Mouse (Mus musculus) kidney, postnatal 36 days (tissue): ENCODE measurements around the gene Garnl3.
A peak's percentile ranks its signal among the peaks of the same experiment; 100 is the strongest.

ENCODE experiments used
- DNase-seq, 2 experiments: peaks; one replicate each; pipeline ENCODE4 v3.0.0; 2021 to 2022; ENCODE audit warnings: mixed read lengths in 2 of 2

Garnl3 gene

DNA sequence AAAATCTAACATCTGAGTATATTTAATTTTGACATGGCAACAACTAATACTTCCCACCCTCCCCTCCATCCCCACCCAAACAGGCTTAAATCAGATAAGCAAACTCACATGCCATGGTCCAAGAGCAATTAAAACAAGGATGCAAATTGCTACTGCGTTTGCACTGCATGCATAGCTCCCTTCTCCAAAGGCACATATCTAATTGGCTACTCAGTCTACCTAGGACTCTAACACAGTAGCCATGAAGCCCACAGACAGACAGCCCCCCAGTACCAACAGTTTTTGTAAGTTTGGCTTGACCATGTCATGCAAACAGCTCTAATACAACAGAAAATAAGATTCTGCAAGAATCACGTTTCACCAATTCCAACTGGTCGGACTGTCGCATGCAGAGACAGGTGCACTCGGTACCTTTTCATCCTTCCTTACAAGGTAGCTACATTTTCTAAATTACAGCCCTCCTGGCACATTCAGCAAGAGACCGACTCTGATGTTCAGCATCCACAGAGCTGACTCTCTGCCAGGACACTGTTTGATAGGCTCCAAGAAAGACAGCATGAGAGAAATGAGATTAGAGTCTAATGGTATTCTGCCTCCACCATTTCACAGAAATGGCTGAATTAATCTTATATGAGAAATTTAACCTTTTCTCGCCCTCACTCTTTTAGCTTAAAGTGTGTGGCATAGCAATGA, 44.6 kb downstream of the Garnl3 start:
- no peak for DNase-seq

DNA sequence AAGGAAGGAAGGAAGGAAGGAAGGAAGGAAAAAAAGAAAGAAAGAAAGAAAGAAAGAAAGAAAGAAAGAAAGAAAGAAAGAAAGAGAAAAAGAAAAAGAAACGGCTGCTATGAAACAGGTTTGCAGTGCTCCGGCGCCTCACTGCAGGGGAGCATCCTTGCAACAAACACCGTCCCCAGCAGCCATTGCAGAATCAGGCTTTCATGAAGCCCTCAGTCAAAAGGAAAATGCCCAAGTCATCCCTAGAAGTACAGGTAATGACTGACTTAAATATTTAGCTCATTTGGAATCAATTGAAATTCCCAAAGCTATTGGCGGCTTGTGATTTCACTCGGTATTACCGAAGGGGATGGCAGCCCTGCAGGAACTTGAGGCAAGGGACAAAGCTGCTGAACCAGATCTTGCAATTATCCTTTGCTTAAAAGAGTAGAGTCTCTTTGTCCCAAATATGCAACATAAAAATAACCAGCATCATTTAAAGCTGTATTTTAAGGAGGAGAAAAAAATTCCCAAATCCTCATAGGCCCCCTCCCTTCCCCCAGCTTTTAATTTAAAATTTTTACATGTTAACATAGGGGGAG, 45.3 kb downstream of the Garnl3 start:
- DNase-seq, result no peak

DNA sequence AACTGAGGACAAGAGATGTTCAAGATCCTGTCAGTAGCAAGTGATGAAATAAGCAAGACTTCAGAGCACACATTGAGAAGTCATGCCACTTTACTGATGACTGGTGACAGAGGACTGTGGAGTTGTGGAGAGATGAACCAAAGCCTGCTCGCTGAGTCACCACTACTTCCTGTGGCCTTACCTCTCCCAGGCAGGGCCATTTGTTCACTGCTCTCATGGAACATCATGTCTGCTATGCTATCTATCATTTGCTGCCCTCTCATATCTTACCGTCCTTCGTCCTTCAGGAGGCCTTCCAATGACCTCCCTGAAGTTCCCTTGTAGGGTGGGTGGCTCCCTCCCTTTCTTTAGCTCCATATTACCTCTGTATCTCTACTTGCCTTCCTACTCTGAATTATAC, 47.2 kb downstream of the Garnl3 start:
- DNase-seq, result no peak

DNA sequence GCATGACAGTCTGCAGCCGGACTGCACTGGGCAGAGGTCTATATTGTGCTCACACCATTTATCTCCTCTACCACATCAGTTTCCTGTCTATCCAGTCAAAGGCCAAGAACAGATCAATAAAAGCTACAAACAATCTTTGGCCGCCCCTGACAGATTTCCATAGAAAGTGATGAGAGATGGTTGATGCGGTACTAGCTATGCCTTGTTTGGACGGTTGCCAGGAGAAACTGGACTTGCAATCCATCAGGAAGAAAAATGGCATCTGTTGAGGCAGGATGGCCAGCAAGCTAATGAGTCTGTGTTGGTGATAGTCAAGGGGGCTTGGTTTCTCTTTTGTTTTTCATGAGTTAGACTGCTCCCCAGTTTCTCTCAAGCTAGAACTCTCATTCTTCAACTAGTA, 51.3 kb downstream of the Garnl3 start:
- DNase-seq, result no peak

DNA sequence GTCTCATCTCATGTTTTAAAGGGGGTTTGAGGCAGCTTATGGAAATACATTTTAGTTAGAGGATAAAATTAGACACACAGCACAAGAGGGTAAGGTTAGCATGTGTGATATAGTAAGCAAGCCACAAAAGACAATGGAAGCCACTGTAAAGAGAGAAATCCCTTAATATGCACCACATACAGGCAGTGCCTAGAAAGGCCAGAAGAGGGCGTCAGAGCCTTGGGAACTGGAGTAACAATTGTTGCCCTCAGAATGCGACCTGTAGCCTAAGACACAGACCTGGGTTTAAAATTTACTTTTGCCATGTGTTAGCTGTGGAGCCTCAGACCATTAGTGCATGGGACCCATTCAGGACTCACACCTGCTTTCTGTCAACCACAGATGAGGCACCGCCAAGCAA, 54.2 kb downstream of the Garnl3 start:
- DNase-seq, result peak in 1 of 2 experiments; percentile 44

DNA sequence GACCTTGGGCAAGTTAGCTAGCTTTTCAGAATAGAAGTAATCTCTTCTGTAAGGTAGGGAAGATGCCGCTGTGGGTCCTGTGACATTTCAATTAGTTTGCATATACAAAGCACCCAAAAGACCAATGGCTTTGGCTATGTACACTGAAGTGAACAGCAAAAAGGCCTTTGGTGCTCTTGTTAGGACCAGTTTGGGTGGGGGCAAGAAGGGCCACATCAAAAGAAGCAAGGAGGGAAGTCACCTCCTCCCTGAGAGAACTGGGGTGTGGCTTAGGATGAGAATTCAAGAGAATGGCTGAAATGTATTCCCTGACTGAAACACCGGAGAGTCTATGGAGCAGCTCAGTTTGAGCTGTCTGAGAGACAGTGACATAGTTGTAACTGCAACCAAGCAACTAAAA, 56.5 kb downstream of the Garnl3 start:
- no peak for DNase-seq

DNA sequence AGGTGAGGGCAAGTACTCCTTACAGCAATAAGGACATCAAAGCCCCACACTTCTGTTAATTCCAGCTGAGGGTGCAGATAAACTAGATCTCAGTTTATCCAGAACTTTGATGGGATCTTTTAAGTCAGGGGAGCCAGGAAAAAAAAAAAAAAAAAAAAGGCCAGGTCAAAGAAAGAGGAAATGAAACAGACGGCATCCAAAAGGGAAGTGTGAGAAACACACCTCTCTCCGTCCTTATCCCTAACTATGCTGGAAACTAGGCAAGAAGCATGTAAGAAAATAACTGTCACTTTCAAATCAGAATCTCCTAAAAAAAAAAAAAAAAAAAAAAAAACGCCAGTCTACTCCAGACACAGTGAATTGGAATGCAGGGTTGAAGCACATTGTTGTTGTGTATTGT, 57.3 kb downstream of the Garnl3 start:
- DNase-seq, result no peak

DNA sequence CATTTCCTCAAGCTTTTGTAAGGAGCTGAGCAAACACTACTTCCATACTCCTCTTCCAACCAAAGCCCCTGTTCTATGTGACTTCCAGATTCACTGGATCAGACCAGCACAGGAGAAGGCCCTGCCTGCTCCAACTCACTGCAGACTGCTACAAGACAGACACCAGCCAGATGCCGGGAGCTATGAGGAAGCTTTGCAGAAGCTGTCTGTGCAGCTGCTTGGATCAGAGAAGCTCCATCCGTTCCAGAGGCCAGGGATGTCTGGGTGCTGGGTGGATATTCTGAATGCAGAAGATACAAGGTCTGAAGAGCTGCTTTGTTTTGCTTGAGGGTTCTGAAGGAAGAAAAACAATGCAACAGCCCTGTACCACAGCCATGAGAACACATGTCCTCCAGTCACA, 59.1 kb downstream of the Garnl3 start:
- no peak for DNase-seq

DNA sequence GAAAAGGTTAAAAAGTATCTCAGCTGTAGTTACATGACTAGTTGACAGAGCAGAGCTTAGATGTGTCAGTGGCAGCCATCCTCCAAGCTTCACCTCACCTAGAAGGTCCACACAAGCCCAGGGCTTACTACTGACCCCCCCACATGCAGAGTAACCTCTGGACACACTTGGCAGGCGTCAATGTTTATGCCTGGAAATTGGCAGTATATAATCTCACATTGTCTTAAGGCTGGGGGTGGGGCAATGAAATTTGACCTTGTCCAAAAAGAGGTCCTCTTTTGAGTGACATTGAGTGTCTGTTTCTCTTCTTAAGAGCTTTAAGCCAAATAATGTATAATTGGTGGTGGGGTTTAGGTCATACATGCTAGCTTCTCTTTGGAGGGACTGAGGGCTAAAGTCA, 65.8 kb downstream of the Garnl3 start:
- DNase-seq, result no peak

DNA sequence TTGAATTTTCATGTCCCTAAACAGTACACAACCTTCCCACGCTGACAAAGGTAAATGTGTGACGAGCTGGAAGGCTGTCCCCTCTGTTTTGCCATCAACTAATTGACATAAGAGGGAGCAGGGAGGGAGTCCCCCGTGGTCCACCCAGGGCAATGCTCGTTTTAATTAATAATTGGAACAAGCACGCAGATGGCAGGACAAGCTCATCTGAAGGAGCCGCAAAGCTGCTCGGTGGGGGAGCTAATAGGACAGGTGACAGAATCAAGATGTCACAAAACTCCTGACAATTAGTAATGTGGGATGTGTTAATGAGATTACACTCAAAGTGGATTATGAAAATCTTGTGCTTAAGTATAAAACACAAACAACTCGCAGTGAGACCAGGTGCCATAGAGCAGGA, 68.7 kb downstream of the Garnl3 start:
- DNase-seq, result no peak

DNA sequence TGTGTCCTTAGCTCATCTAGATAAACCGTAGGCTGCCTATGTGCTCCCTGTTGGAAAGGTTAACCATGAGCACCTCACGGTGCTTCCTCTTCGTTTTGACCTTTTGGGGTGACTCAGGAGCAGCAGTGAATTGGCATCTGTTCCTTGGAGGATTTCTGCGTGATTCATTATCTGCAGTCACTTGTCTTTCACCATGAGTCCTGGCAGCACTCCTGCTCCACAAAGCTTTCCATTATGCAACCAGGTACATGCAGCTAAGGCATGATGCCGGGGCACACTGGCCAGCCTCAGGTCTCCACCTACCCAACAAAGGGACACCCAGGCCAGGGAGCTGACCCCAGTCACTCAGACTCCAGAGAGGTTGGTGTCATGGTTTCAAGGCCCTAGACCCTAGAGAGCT, 72.5 kb downstream of the Garnl3 start:
- no peak for DNase-seq

DNA sequence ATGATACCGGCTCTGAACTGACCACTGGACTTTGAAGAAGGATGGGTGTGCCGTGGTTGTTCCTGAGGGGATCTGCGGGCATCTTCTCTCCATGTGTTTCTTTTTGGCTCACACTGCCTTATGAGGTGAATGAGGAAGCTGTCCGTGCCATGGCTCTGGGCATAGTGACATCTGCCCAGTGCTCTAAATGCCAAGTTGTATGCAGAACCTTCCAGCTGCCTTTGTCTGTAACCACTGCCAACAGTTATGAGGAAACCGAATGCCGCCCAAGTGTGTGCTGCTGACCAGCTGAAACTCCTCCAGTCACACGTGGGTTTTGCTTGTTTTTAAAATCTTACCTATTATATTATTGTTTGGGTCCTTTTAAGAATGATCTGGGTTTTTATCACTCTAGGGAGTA, 73.9 kb downstream of the Garnl3 start:
- DNase-seq, result no peak

DNA sequence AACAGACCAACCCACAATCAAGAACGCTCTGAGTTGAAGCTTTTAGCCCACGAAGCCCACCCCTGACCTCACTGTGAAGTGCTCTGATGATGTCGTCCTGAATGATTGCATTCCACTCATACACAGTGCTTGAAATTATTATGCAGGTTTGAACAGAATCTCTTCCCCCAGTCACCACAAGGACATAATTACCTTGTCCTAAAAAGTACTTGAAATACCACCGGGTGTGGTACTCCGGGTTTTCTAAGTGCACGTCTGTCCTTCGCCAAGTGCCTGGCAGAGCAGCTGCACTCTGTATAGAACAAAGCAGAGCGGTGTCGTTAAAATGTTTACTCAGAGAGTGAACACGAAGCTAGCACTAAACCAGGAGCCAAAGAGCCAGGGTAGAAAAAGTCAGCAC, 77.5 kb downstream of the Garnl3 start:
- DNase-seq, result no peak

DNA sequence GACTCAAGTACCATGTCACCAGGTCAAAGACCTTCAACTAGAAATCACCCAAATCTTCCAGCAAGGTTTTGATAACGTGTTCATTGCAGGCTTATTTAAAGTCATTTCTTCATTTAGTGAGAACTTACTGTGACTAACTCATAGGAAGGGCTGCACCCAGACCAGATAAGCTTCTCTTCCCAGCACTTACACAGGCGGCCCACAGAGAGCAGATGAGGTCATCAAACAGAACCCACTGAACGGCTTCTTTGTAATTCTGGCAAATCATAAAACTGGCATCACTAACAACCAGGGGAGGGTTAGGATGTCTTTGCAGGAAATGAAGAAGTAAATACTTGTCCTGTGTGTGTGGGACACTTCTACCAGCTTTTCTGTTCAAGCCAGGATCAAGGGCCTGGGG, 84.1 kb downstream of the Garnl3 start:
- no peak for DNase-seq

DNA sequence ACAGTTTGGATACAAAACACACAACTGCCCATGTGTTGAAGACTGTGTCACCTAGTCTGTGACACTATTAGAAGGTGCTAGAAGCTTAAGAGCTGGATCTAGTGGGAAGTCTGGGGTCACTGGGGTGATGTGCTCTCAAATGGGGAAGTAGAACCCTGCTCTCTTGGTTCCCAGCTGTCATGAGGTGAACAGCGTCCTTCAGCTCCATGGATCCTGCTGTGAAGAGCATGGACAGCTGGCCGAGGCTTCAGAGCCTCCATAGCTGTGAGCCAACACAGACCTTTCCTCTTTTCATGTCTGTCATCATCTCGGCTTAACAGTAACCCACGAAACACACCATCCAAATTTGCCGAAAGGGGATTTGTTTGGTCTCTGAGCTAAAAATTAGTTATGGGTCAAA, 84.5 kb downstream of the Garnl3 start:
- no peak for DNase-seq

DNA sequence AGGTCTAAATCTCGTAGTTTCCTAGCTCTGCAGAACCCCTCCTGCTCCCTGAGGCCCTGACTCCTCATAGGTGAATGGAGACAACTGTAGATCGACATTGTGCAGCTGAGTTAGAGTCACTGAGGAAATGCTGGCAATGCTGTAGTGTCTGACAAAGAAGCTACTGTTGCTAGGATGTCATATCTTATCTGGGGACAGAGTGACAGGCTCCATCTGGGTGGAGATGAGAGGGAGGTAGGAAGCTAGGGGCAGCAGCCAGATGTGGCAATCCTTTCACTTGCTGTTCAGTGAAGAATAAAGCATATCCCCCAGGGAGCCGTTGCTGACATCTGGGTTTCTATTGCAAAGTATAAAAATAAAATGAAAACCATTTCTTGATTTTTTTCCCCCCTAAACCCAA, 85.6 kb downstream of the Garnl3 start:
- DNase-seq, result no peak

DNA sequence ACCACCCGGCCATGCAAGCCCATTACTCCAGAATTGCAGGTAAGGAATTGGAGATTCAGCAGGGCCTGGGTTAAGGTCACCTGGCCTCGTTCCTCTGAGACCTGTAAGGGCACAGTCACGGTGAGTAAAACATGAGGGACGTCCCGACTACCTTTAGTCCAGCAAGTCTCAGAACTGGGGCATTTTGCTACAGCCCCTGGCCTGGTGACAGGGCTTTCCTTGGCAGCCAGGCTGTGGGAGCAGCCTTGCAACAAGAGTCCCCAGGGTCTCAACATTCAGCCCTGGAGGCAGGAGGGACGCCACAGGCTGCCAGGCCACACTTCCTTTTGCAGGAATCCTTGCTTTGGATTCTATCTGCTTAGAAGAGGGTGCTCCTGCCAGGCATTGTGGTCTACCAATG, 88.7 kb downstream of the Garnl3 start:
- no peak for DNase-seq

DNA sequence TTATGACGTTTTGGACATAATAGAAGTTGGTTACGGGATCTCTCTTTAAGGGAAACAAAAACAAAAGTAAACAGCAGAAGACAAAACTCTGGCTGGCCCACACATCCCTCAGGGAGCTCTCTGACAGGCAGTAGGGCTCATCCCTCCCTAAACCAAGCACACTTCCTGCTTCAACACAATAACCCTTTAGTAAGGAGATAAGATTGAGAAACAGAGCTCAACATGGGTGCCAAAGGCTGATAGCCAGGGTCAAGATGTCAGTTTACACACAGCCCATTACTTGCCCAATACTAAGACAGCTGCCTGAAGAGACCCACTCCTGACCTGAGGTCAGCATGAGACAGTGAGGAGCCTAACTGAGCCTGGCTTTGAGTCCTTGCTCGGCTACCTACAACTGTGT, 89.9 kb downstream of the Garnl3 start:
- no peak for DNase-seq

DNA sequence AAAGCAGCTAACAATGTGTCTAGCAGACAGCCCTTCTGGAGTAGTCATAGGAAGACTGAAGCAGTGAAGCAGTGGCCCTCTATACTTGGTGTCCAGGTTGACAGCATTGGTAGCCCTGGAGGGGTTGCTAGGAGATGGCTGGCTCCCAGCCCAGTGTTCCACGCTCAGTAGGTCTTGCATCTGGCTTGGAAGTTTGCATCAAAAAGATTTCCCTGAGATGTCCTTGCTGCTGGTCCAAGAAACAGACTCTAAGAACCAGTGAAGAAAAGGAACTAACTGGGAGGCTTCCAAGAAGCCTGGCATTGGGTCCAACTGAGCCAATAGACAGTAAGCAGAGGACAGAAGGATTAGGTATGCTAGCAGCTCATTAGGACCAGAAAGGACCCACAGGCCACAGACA, 94.0 kb downstream of the Garnl3 start:
- no peak for DNase-seq

DNA sequence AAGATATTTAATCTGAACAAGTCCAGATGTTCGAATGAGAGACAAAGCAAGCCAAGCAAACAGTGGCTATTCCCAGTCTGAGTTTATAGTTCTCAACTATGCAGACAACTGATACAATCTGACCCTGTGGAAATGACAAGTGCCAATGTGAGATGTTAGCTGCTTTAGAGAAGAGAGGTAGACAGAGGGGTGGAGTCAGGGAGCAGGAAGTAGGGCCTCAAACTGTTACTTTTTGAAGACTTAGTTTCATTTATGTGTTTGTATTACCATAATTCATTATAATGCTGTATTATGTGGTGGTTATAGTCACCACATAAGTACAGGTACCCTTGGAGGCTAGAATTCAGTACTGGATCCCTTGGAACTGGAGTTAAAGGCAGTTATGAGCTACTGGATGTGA, 96.2 kb downstream of the Garnl3 start:
- DNase-seq, result no peak

DNA sequence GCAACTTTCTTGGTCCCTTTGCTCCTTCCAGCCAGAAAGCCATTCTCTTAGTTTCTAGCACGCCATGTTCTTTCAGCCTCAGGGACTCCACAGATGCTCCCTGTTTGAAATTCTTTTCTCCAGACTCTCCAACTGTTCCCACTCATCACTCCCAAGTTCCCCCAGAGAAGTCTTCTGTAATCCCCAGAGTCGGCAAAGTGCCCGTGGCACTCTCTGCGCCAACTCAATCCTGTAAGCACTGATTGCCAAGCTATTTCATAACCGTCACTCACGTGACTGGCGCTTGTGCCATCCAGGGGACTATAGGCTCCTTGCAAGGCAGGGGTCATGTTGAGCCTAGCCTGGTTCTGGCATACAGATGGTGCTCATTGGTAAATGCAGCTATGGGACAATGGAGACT, 98.2 kb downstream of the Garnl3 start:
- no peak for DNase-seq

DNA sequence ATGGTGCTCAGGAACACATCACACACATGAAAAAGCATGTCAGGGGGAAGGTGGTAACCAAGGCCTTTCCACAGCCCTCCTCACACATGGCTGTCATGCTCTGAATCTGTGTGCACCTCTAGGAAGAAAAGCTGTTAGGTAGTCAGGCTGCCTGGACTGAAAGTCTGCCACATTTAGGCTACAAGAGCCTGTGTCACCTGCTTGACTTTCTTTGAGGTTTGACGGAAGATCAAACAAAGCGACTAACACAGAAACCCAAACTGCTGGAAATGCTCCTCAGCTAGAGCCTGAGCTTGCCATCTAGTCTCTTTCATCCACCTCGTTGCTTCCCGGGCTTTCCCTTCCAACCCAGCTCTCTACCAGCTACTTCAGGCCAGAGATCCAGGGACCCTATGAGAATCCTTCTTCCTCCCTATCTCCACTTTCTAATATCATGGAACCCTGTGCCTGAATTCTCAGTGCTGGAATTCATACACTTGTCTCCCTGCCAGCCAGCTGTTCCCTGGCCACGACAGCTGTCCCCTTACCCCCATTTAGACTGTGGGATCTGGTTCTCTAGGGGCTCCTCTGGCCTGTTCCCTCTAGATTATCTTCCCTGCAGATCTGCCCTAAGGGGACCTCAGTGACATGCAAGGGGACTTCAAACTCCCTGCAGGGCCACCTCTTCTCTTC, 98.9 kb downstream of the Garnl3 start:
- DNase-seq, result no peak

DNA sequence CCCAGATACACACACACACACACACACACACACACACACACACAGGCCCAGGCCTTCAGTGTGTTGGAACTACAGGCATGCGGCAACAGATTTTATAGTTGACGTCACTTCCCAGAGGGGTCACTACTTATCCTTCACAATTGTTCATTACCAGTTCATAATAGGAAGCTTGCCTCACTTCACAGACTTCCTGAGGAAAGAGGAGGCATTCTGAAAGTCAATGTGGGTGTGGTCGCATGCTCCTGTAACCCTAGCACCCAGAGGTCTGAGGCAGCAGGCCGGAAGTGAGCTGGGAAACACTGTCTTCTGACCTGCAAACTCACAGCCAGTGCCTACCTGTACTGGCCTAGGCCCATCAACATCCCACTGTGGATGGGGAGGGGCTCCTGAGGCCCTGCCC, 106.4 kb downstream of the Garnl3 start:
- peak; percentile 6 to 12 for DNase-seq

DNA sequence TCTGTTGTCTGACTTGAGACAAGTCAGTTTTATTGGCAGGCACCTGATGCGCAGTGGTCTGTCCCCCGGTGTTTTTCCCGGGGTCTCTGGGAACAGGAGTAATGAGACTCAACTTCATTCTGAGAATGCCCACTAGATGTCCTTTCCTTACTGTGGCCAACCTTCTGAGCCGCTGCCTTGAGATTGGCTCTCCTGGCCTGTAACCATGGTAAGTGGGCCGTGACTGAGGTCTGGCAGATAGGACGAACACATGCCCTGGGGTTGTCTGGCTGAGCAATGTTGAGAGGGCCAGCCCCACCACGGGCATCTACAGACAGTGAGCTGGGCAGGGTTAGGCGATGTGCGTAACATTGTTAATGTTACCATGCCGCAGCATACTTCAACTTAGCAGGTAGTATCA, 106.9 kb downstream of the Garnl3 start:
- peak in 1 of 2 experiments; percentile 24 for DNase-seq

DNA sequence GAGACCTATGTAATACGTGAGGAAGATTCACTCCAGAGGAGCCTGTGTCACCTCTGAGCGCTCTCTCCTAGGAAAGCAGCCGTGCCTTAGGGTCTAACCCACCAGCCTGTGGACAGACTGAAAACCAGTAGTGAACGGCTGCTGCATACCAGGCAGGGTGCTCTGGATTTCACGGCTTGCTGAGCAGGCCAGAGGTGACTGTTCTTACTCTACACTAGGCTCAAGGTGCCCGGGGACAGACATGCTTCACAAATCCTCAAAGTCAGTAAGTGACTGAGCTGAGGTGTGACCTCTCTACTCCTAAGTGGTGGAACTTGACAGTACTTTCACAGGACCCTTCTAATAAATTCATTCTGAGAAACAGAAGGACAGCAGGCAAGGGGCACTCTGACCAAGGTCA, 108.6 kb downstream of the Garnl3 start:
- DNase-seq, result peak; percentile 37 to 41
